Mouse (Mus musculus): ENCODE results near the gene Il2rb. TPM values are rescaled to one million over a fixed set of nuclear protein-coding genes. Genes with fewer than 3 reads are reported as not detected.

The Il2rb gene
- polyA plus RNA-seq (2012; rRNA removed) = 0.20 and 0.27 TPM in 2 replicates

DNA sequence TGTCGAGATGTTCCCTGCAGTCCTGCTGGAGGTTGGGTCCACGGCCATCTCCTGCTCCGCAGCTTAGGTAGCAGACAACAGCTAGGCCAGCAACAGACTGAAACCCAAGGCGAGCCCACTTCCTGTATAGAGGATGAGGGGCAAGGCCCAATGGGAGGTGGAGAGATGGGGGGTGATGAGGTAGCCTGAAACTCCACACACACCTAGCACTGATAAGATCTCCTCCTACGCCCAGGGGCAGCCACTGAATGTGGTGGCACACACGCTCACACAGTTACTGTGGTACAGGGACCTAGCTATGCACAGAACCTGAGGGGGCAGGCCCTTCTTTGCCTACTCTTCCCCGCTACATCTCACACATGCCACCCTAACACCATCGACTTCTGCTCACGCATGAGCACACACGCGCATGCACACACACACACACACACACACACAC is at the start of gene Il2rb:
Gene Il2rb, minus strand, starts transcription at position 304 of the 439 bp plus-strand sequence.

DNA sequence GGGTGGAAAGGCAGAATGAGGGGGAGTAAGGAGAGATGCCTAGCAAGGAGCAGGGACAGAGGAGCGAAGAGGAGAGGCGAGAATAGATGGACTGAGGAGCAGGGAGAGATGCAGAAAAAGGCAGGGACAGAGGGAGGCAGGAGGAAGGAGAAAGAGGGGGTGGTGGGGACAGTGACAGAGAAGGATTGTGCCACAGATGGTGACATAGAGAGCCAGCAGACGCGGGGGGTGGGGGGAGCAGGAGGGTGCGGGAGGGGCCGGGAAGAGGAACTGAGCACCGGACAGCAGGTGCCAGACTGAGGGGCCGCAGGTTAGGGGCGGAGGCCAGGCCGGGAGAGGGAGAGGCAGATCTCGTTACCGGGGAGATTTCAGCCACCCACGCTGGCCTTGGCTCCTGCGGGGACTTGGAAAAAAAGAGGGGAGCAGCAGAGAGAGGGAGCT is 49.5 kb upstream of the Il2rb start, which contains the start of gene Sstr3:
Gene Sstr3, minus strand, starts transcription at position 125 of the 441 bp plus-strand sequence.

GRCm38 (mm10) chr15:78530671-78531450 is 35.8 kb upstream of the Il2rb start, which contains the start of gene C1qtnf6:
C1qtnf6 (minus strand) TSS chr15:78531416.

DNA sequence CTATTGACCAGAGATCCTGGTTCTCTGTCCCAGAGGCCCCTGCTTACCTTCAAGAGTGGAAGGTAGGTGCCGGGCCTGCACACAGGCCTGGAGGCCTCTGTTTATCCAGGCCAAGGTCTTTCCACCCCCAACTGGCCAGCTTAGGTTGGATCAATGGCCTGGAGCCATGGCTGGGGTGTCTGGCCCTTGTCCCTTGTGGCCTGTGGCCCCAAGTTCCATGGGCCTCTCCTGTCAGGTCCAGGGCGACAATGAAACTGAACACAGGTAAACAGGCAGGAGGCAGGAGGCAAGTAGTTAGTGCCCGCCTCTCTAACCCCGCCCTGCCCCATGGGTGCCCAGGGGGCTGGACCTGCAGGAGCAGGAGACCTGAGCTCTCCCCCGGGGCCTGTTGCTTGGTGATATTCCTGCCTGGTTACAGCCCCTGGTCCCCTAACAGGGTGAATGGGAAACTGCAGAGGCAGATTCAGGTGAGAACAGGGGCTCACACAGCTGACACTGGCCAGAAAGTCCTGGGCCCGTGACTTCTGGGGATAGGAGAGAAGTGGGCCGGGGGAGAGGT is 26.6 kb downstream of the Il2rb start, which contains the start of gene Tmprss6:
Gene Tmprss6, minus strand, starts transcription at position 256 of the 559 bp plus-strand sequence.

Other genes starting within 250 kb of the Il2rb start
- gene Csf2rb2, start 189.6 kb downstream of the Il2rb start, polyA plus RNA-seq (2012; rRNA removed) = 1.4 and 2.0 TPM in 2 replicates
- gene Csf2rb, start 169.5 kb downstream of the Il2rb start, polyA plus RNA-seq (2012; rRNA removed) = 3.4 and 4.9 TPM in 2 replicates
- 0.05 TPM in 1 of 2 replicates, not detected in the other for gene Tex33, start 99.4 kb downstream of the Il2rb start, polyA plus RNA-seq (2012; rRNA removed)
- gene Tst, start 89.4 kb downstream of the Il2rb start, polyA plus RNA-seq (2012; rRNA removed) = 79.6 and 92.2 TPM in 2 replicates
- gene Mpst, start 88.9 kb downstream of the Il2rb start, polyA plus RNA-seq (2012; rRNA removed) = 70.0 and 89.7 TPM in 2 replicates
- 6.1 and 6.4 TPM in 2 replicates for gene Kctd17, start 66.7 kb downstream of the Il2rb start, polyA plus RNA-seq (2012; rRNA removed)
- gene Tmprss6, start 26.6 kb downstream of the Il2rb start, polyA plus RNA-seq (2012; rRNA removed) = 11.2 and 12.6 TPM in 2 replicates
- gene C1qtnf6, start 36.1 kb upstream of the Il2rb start, polyA plus RNA-seq (2012; rRNA removed) = 4.7 TPM in 2 replicates
- 0.01 and 0.02 TPM in 2 replicates for gene Sstr3, start 49.4 kb upstream of the Il2rb start, polyA plus RNA-seq (2012; rRNA removed)
- gene Rac2, start 77.5 kb upstream of the Il2rb start, polyA plus RNA-seq (2012; rRNA removed) = 39.9 and 58.5 TPM in 2 replicates
- gene Cyth4, start 101.8 kb upstream of the Il2rb start, polyA plus RNA-seq (2012; rRNA removed) = 6.5 and 8.1 TPM in 2 replicates
- not detected in 2 replicates for gene Elfn2, start 223.5 kb upstream of the Il2rb start, polyA plus RNA-seq (2012; rRNA removed)